Mouse (Mus musculus) spleen, embryonic (tissue): ENCODE data around the gene Myo18b.

ENCODE experiments used
- CTCF ChIA-PET: fragments of 350-600 bp; sonication (Branson Sonifier 250); formaldehyde crosslinking; loops from one replicate; lab custom pipeline; 2022; lab: Charles Lee

The Myo18b gene

GRCm38 (mm10) chr5:112895674-112896654, at the start of gene Myo18b:
Gene Myo18b (minus strand): TSS chr5:112896362.
- CTCF ChIA-PET: no interaction called here

- CTCF ChIA-PET: no interaction called here
These were observed 49.8 kb upstream of the Myo18b start for GRCm38 (mm10) chr5:112945925-112946324.

- CTCF ChIA-PET: no interaction called here
These were observed 46.1 kb upstream of the Myo18b start for GRCm38 (mm10) chr5:112942244-112942643.

GRCm38 (mm10) chr5:112941001-112941400, 44.8 kb upstream of the Myo18b start:
- CTCF ChIA-PET: no interaction called here

GRCm38 (mm10) chr5:112936632-112937031, 40.5 kb upstream of the Myo18b start:
- CTCF ChIA-PET: no interaction called here

- CTCF ChIA-PET: no interaction called here
These were observed 39.3 kb upstream of the Myo18b start for GRCm38 (mm10) chr5:112935436-112935835.

GRCm38 (mm10) chr5:112932878-112933567, 36.9 kb upstream of the Myo18b start:
- CTCF ChIA-PET: no interaction called here

GRCm38 (mm10) chr5:112931901-112932300, 35.7 kb upstream of the Myo18b start:
- CTCF ChIA-PET: no interaction called here

- CTCF ChIA-PET: no interaction called here
These were observed 32.2 kb upstream of the Myo18b start for GRCm38 (mm10) chr5:112928201-112928881.

GRCm38 (mm10) chr5:112925422-112925821, 29.3 kb upstream of the Myo18b start:
- CTCF ChIA-PET: no interaction called here

GRCm38 (mm10) chr5:112924806-112925205, 28.6 kb upstream of the Myo18b start:
- CTCF ChIA-PET: no interaction called here

GRCm38 (mm10) chr5:112923841-112924240, 27.7 kb upstream of the Myo18b start:
- CTCF ChIA-PET: no interaction called here

- CTCF ChIA-PET: no interaction called here
These were observed 25.8 kb upstream of the Myo18b start for GRCm38 (mm10) chr5:112921914-112922313.

GRCm38 (mm10) chr5:112910381-112910780, 14.2 kb upstream of the Myo18b start:
- CTCF ChIA-PET: no interaction called here

GRCm38 (mm10) chr5:112908169-112908614, 12.0 kb upstream of the Myo18b start:
- CTCF ChIA-PET: no interaction called here

- CTCF ChIA-PET: no interaction called here
These were observed 11.3 kb upstream of the Myo18b start for GRCm38 (mm10) chr5:112907504-112907903.

- CTCF ChIA-PET: interaction anchor here (0.6 kb wide), 1 partner anchor 158 kb away, joined by 4 read pairs; no protein-coding TSS in a partner anchor
These were observed 2.6 kb downstream of the Myo18b start for GRCm38 (mm10) chr5:112893462-112894060.

GRCm38 (mm10) chr5:112892411-112892810, 3.8 kb downstream of the Myo18b start:
- CTCF ChIA-PET: no interaction called here

- CTCF ChIA-PET: no interaction called here
These were observed 7.5 kb downstream of the Myo18b start for GRCm38 (mm10) chr5:112888651-112889050.

GRCm38 (mm10) chr5:112886687-112887491, 9.3 kb downstream of the Myo18b start:
- CTCF ChIA-PET: no interaction called here
